Mouse (Mus musculus) kidney, adult 8-10 months (tissue): ENCODE results near the gene 1700020A23Rik.
"Not testable (repeated sequence)": the region's sequence is repeated elsewhere in the genome, so short reads cannot be mapped to it uniquely, and the experiment has no call there.

Experiments used
- DNase-seq, 2 experiments: peaks; one replicate each; pipeline ENCODE4 v3.0.0; 2022

The 1700020A23Rik gene

DNA sequence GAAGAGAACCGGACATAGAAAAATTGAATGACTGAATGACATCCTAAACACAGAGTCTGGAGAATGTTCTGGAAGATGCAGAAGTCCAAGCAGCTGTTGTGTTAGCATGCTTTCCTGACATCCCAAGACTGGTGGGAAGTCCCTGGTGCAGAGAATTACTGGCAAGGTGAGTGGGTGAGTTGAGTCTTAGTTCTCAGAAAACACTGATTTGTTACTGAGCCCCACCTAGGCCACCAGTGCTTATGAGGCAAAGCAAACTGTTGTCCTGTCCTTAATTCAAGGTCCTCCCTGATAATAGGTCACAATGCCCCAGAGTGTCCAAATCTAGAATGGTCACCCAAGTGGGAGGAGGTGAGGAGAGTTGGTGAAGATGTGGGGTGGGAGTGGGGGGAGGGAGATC is at the start of gene 1700020A23Rik, which contains the start of gene Gm28372:
Gene 1700020A23Rik, plus strand, starts transcription at position 321 of the 400 bp plus-strand sequence.
Gene Gm28372, plus strand, starts transcription at position 301 of the 400 bp plus-strand sequence.
- DNase-seq = no peak

GRCm38 (mm10) chr2:130357551-130357950 is 47.5 kb upstream of the 1700020A23Rik start:
- DNase-seq = no peak

- DNase-seq = no peak
These were observed 46.2 kb upstream of the 1700020A23Rik start for GRCm38 (mm10) chr2:130358852-130359251.

DNA sequence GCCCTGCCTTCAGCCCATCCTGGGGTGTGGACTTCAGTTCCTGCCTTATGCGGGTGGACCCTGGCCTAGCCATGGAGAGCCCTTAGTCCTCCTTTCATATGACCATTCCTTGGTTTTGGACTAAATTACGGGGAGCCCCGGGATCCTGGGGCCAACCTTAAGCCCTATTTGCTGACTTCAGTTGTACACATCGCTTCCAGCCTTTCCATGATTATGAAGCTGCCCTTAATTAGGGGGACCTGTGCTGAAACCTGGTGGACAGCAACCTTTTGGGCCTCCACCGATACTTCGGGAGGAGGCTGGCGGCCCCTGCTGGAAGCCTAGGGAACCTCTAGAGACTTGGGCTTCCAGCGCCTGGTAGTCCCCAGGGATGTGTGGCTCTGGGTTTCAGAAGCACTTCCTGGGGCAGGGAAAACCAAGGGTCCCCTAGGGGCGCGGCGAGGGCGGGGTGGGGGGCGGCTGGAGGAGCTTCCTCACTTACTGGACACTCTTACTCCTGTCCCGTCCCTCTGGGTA is 42.5 kb upstream of the 1700020A23Rik start:
- DNase-seq = peak; percentile 8 to 48

DNA sequence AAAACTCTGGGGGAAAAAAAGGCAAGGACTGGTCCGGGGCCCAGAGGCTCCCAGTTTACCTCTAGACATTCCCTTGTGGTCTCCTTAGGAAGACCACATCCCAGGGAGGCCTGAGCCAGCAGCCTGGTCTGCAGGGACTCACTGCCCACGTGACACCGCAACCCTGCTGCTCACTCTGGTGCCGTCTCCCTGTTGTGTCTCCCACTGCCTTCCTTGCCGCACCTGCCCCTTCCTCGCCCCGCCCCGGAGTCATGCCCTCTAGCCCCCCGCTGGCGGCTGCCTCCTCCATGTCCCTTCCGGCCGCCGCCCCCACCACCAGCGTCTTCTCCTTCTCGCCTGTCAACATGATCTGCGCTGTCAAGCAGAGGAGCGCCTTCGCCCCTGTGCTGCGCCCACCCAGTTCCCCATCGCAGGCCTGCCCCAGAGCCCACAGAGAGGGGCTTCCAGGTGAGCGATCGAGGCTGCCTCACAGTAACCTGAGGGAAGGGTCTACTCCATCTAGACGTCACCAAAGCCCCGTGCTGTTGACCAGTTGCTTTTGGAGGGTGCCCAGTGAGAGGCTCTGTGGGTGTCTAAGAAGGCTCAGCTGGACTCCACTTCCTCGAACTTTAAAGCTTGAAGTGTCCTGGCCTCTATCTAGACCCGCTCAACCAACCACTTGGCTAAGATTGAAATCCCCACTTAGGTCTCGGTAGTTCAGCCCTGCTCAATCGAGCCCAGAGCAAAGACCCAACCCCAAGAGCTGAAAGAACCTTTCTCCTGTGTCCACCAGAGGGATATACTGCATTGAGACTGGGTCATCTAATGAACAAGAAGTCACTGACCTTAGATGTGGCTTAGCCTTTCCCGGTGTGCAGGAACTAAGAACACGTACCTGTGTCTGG is 39.6 kb upstream of the 1700020A23Rik start:
- no peak for DNase-seq

DNA sequence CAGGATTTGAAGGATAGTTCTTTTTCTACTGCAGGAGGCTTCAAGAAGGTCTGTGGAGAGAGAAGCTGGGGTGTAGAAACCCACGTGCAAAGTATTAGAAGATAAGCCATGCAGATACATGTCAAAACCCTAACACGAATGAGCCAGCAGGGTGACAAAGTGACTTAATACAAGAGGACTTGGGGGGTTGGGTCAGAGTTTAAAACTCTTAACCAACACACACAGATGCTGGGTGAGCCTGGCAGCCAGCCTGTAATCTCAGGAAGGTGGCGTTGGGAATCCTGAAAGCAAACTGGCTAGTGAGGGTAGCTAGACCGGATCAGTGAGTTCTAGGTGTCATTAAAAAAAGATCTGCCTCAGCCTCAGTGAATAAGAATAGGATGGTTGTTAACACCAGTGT is 37.7 kb upstream of the 1700020A23Rik start:
- no peak for DNase-seq

- not testable (repeated sequence) for DNase-seq
These were observed 32.0 kb upstream of the 1700020A23Rik start for GRCm38 (mm10) chr2:130373026-130373425.

GRCm38 (mm10) chr2:130374951-130375350 is 30.1 kb upstream of the 1700020A23Rik start:
- DNase-seq = no peak

DNA sequence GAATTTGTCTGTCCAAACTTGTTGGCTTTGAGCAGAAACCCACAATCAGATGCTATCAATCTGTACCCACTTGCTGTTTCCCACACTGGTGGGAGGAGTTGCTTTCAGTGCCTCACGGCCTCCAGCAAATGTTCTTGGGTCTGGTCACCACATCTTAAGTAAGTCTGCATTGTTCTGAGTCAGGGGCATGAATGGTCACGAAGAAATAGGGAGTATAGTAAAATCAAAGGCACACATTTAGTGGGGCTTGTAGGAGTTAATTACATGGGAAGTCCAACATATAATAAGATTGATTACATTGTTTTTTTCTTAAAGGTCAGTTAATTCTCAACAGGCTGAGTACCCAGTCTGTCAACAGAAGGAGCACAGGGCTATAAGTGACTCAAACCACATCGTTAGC is 21.9 kb upstream of the 1700020A23Rik start:
- DNase-seq = no peak

GRCm38 (mm10) chr2:130383895-130384294 is 21.2 kb upstream of the 1700020A23Rik start:
- no peak for DNase-seq

GRCm38 (mm10) chr2:130386212-130386611 is 18.8 kb upstream of the 1700020A23Rik start:
- DNase-seq = no peak

DNA sequence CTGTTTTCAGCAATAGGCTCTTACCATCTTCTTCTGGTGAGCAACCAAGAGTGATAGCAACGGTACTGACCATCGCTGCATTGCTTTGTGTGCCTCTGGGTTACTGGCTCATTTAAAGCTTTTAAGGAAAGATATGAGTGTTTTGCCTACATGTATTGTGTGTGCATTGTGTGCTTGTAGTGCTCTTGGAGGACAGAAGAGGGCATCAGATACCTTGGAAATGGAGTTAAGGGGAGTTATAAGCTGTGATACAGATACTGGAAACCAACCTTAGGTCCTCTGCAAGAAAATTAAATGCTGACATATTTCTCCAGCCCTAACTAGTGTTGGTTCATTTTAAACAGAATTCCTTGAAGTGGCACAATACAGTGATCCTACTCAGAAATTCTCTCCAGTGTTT is 16.3 kb upstream of the 1700020A23Rik start:
- no peak for DNase-seq

DNA sequence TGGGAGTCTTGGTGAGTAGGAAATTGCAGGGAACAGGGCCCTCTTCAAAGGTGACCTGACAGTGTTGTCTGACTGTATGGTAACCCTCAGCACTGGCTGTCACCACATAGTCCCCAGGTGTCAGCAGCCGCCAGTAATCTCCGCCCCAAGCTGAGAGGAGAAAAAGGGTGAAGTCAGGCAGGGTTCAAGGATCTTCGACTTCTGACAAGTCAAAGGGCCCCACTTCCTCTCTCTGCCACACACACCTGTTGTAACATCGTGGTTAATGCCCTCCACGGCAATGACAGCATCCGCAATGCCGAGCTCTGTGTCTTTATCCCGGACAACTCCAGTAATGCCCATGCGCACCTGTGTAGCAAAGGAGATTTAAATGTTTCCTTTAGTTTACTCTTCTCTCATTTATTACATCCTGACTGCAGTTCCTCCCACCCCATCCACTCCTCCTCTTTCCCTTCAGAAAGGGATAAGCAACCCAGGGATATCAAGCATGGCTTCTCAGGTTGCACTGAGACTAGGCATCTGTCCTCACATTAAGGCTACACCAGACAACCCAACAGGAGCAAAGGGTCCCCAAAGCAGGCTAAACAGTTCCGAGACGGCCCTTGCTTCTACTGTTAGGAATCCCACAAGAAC is 13.9 kb upstream of the 1700020A23Rik start:
- DNase-seq = no peak

- no peak for DNase-seq
These were observed 12.2 kb upstream of the 1700020A23Rik start for GRCm38 (mm10) chr2:130392836-130393235.

- no peak for DNase-seq
These were observed 9.4 kb upstream of the 1700020A23Rik start for GRCm38 (mm10) chr2:130395696-130396095.

GRCm38 (mm10) chr2:130397186-130397985 is 7.7 kb upstream of the 1700020A23Rik start, which contains the start of gene Cpxm1:
Gene Cpxm1, minus strand, starts transcription at chr2:130397574.
- DNase-seq = no peak

DNA sequence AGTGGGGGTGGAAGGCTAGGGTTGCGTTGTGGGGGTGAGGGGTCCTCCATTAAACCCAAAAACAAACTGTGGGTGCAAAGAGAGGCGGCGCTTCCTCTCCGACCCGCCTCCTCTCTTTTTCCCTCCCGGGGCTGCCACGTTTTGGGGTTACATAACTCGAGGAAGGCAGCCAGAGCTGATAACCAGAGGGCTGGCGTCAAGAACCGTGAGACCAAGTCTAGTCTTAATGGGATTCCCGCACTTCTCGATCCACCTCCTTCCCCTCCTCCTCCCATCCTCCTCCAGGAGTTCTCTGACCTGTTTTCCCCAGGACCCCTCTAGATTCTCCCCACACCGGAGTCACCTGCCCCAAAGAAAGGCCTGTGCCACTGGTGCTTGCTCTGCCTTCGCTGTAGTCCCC is 7.0 kb upstream of the 1700020A23Rik start:
- no peak for DNase-seq

GRCm38 (mm10) chr2:130400046-130400445 is 5.0 kb upstream of the 1700020A23Rik start:
- DNase-seq = no peak

- DNase-seq = no peak
These were observed 3.2 kb upstream of the 1700020A23Rik start for GRCm38 (mm10) chr2:130401891-130402290.

- DNase-seq = no peak
These were observed 1.1 kb downstream of the 1700020A23Rik start, which contains the start of gene Tmem239 for GRCm38 (mm10) chr2:130406178-130406577. Gene Tmem239, plus strand, starts transcription at chr2:130406478.

- DNase-seq = no peak
These were observed 3.1 kb downstream of the 1700020A23Rik start for GRCm38 (mm10) chr2:130408194-130408593.
